Mouse (Mus musculus): ENCODE measurements around the gene Npdc1. TPM values are rescaled to one million over a fixed set of nuclear protein-coding genes. Genes with fewer than 3 reads are reported as not detected.

Npdc1 gene
- polyA plus RNA-seq, 1 experiment: 32.5 TPM

Other genes with a start within 250 kb of the Npdc1 start
- gene Nrarp, start 218.6 kb upstream of the Npdc1 start, polyA plus RNA-seq (2012; ENCODE audit: insufficient read depth, insufficient read length, missing spikeins): 6.4 and 7.1 TPM in 2 replicates
- gene Tor4a, start 202.5 kb upstream of the Npdc1 start, polyA plus RNA-seq (2012; ENCODE audit: insufficient read depth, insufficient read length, missing spikeins): 1.8 and 6.0 TPM in 2 replicates
- gene Nelfb, start 187.9 kb upstream of the Npdc1 start, polyA plus RNA-seq (2012; ENCODE audit: insufficient read depth, insufficient read length, missing spikeins): 15.4 and 19.0 TPM in 2 replicates
- gene Stpg3, start 184.7 kb upstream of the Npdc1 start, polyA plus RNA-seq (2012; ENCODE audit: insufficient read depth, insufficient read length, missing spikeins): not detected in 2 replicates
- not detected in 2 replicates for gene Fam166a, start 180.6 kb upstream of the Npdc1 start, polyA plus RNA-seq (2012; ENCODE audit: insufficient read depth, insufficient read length, missing spikeins)
- 193 and 284 TPM in 2 replicates for gene Tubb4b, start 174.6 kb upstream of the Npdc1 start, polyA plus RNA-seq (2012; ENCODE audit: insufficient read depth, insufficient read length, missing spikeins)
- gene Slc34a3, start 165.0 kb upstream of the Npdc1 start, polyA plus RNA-seq (2012; ENCODE audit: insufficient read depth, insufficient read length, missing spikeins): not detected in 2 replicates
- gene Rnf224, start 162.6 kb upstream of the Npdc1 start, polyA plus RNA-seq (2012; ENCODE audit: insufficient read depth, insufficient read length, missing spikeins): not detected in 2 replicates
- not detected in 2 replicates for gene Rnf208, start 157.1 kb upstream of the Npdc1 start, polyA plus RNA-seq (2012; ENCODE audit: insufficient read depth, insufficient read length, missing spikeins)
- gene Cysrt1, start 156.9 kb upstream of the Npdc1 start, polyA plus RNA-seq (2012; ENCODE audit: insufficient read depth, insufficient read length, missing spikeins): not detected in 2 replicates
- gene AL732309.1, start 152.5 kb upstream of the Npdc1 start, polyA plus RNA-seq (2012; ENCODE audit: insufficient read depth, insufficient read length, missing spikeins): 2.3 and 5.4 TPM in 2 replicates
- 13.5 and 18.9 TPM in 2 replicates for gene Tmem203, start 143.9 kb upstream of the Npdc1 start, polyA plus RNA-seq (2012; ENCODE audit: insufficient read depth, insufficient read length, missing spikeins)
- 1.7 and 3.7 TPM in 2 replicates for gene Tprn, start 136.7 kb upstream of the Npdc1 start, polyA plus RNA-seq (2012; ENCODE audit: insufficient read depth, insufficient read length, missing spikeins)
- 41.7 and 44.0 TPM in 2 replicates for gene Ssna1, start 126.9 kb upstream of the Npdc1 start, polyA plus RNA-seq (2012; ENCODE audit: insufficient read depth, insufficient read length, missing spikeins)
- gene Anapc2, start 126.9 kb upstream of the Npdc1 start, polyA plus RNA-seq (2012; ENCODE audit: insufficient read depth, insufficient read length, missing spikeins): 18.6 and 23.7 TPM in 2 replicates
- not detected in 2 replicates for gene Tmem210, start 111.2 kb upstream of the Npdc1 start, polyA plus RNA-seq (2012; ENCODE audit: insufficient read depth, insufficient read length, missing spikeins)
- not detected in 2 replicates for gene Lrrc26, start 109.4 kb upstream of the Npdc1 start, polyA plus RNA-seq (2012; ENCODE audit: insufficient read depth, insufficient read length, missing spikeins)
- gene Grin1, start 80.2 kb upstream of the Npdc1 start, polyA plus RNA-seq (2012; ENCODE audit: insufficient read depth, insufficient read length, missing spikeins): not detected in 2 replicates
- 11.3 and 16.0 TPM in 2 replicates for gene Man1b1, start 67.0 kb upstream of the Npdc1 start, polyA plus RNA-seq (2012; ENCODE audit: insufficient read depth, insufficient read length, missing spikeins)
- 11.1 and 15.0 TPM in 2 replicates for gene Dpp7, start 43.0 kb upstream of the Npdc1 start, polyA plus RNA-seq (2012; ENCODE audit: insufficient read depth, insufficient read length, missing spikeins)
- gene Uap1l1, start 33.7 kb upstream of the Npdc1 start, polyA plus RNA-seq (2012; ENCODE audit: insufficient read depth, insufficient read length, missing spikeins): 6.1 and 9.1 TPM in 2 replicates
- gene Sapcd2, start 27.0 kb upstream of the Npdc1 start, polyA plus RNA-seq (2012; ENCODE audit: insufficient read depth, insufficient read length, missing spikeins): not detected in 2 replicates
- gene Entpd2, start 3.5 kb upstream of the Npdc1 start, polyA plus RNA-seq (2012; ENCODE audit: insufficient read depth, insufficient read length, missing spikeins): 11.3 and 18.4 TPM in 2 replicates
- gene Fut7, start 23.9 kb downstream of the Npdc1 start, polyA plus RNA-seq (2012; ENCODE audit: insufficient read depth, insufficient read length, missing spikeins): not detected in 2 replicates
- gene Abca2, start 29.4 kb downstream of the Npdc1 start, polyA plus RNA-seq (2012; ENCODE audit: insufficient read depth, insufficient read length, missing spikeins): 30.0 and 52.4 TPM in 2 replicates
- not detected in 2 replicates for gene Clic3, start 57.5 kb downstream of the Npdc1 start, polyA plus RNA-seq (2012; ENCODE audit: insufficient read depth, insufficient read length, missing spikeins)
- 195 and 218 TPM in 2 replicates for gene Paxx, start 61.7 kb downstream of the Npdc1 start, polyA plus RNA-seq (2012; ENCODE audit: insufficient read depth, insufficient read length, missing spikeins)
- 15.2 and 46.8 TPM in 2 replicates for gene Ptgds, start 70.7 kb downstream of the Npdc1 start, polyA plus RNA-seq (2012; ENCODE audit: insufficient read depth, insufficient read length, missing spikeins)
- gene Lcn12, start 94.6 kb downstream of the Npdc1 start, polyA plus RNA-seq (2012; ENCODE audit: insufficient read depth, insufficient read length, missing spikeins): not detected in 2 replicates
- gene Fbxw5, start 101.4 kb downstream of the Npdc1 start, polyA plus RNA-seq (2012; ENCODE audit: insufficient read depth, insufficient read length, missing spikeins): 41.1 and 47.3 TPM in 2 replicates
- 6.6 and 9.2 TPM in 2 replicates for gene C8g, start 102.4 kb downstream of the Npdc1 start, polyA plus RNA-seq (2012; ENCODE audit: insufficient read depth, insufficient read length, missing spikeins)
- gene Traf2, start 147.6 kb downstream of the Npdc1 start, polyA plus RNA-seq (2012; ENCODE audit: insufficient read depth, insufficient read length, missing spikeins): 7.0 and 12.9 TPM in 2 replicates
- 398 and 454 TPM in 2 replicates for gene Edf1, start 158.5 kb downstream of the Npdc1 start, polyA plus RNA-seq (2012; ENCODE audit: insufficient read depth, insufficient read length, missing spikeins)
- 0.36 and 0.54 TPM in 2 replicates for gene Mamdc4, start 175.5 kb downstream of the Npdc1 start, polyA plus RNA-seq (2012; ENCODE audit: insufficient read depth, insufficient read length, missing spikeins)
- 70.7 and 86.8 TPM in 2 replicates for gene Phpt1, start 175.9 kb downstream of the Npdc1 start, polyA plus RNA-seq (2012; ENCODE audit: insufficient read depth, insufficient read length, missing spikeins)
- gene Ajm1, start 182.4 kb downstream of the Npdc1 start, polyA plus RNA-seq (2012; ENCODE audit: insufficient read depth, insufficient read length, missing spikeins): 0.44 TPM in 1 of 2 replicates, not detected in the other
- 29.2 and 42.8 TPM in 2 replicates for gene Rabl6, start 209.2 kb downstream of the Npdc1 start, polyA plus RNA-seq (2012; ENCODE audit: insufficient read depth, insufficient read length, missing spikeins)
- gene Ccdc183, start 218.3 kb downstream of the Npdc1 start, polyA plus RNA-seq (2012; ENCODE audit: insufficient read depth, insufficient read length, missing spikeins): not detected in 2 replicates
- 30.9 and 34.5 TPM in 2 replicates for gene Tmem141, start 222.7 kb downstream of the Npdc1 start, polyA plus RNA-seq (2012; ENCODE audit: insufficient read depth, insufficient read length, missing spikeins)
- gene Fcna, start 228.7 kb downstream of the Npdc1 start, polyA plus RNA-seq (2012; ENCODE audit: insufficient read depth, insufficient read length, missing spikeins): 6.3 and 7.8 TPM in 2 replicates

All from brown adipose tissue, adult 24 weeks (tissue).